11 mouse cellular contexts compared by ENCODE assay signal in genomic region chr13:9140204-9140603, GRCm38 (mm10). TPM values are rescaled to one million over a fixed set of nuclear protein-coding genes. Genes with fewer than 3 reads are reported as not detected.
A peak's percentile ranks its signal among the peaks of the same experiment; 100 is the strongest.
DNase-seq lines count a peak whose midpoint lies in the region; ATAC-seq and TF ChIP-seq lines count a peak whose summit lies in the region.
"Had no signal": no experiment of that assay in that cellular context is flagged by ENCODE, and none has a peak within 500 bp of the region (broad histone marks: within the 10 kb centered on the region; RNA-seq: fewer than 3 reads in every experiment).

No protein-coding gene starts in this region.

- H3K27ac ChIP-seq in heart, postnatal 0 days (ENCODE audit: low read depth) = peak overlapping the region; percentile 43; the same call in 1 of the 2 replicates
- H3K27ac ChIP-seq: forebrain, embryonic 12.5 days had no signal

- no peaks in the 10 kb centered on the region for H3K27me3 ChIP-seq in heart, postnatal 0 days (ENCODE audit: control insufficient read depth, insufficient read depth, low read length)
- H3K27me3 ChIP-seq: forebrain, embryonic 12.5 days; liver, embryonic 13.5 days had no signal

- no peak overlapping the region for H3K4me2 ChIP-seq in heart, postnatal 0 days (ENCODE audit: low read depth, low read length)
- H3K4me2 ChIP-seq: forebrain, embryonic 12.5 days; liver, embryonic 13.5 days had no signal

- WGBS in heart, postnatal 0 days = 63% methylated on average over 10 of the region's 10 CpGs

- no peak for TF ChIP-seq EP300 in heart, postnatal 0 days (IDR thresholded peaks at IDR 0.05; ENCODE audit: low read depth)

- H3K4me3 ChIP-seq in heart, postnatal 0 days (ENCODE audit: low read depth, low read length) = no peak overlapping the region
- H3K4me3 ChIP-seq: forebrain, embryonic 12.5 days; liver, embryonic 13.5 days had no signal

- no peak for TF ChIP-seq CTCF in heart, postnatal 0 days (IDR thresholded peaks at IDR 0.05; ENCODE audit: low read depth)

- H3K9ac ChIP-seq in heart, postnatal 0 days (replicated peaks; ENCODE audit: low read depth, low read length) = no peak overlapping the region
- H3K9ac ChIP-seq: forebrain, embryonic 12.5 days; liver, embryonic 13.5 days had no signal

- H3K9me3 ChIP-seq in heart, postnatal 0 days (replicated peaks; ENCODE audit: control insufficient read depth, low read length) = no peaks in the 10 kb centered on the region
- H3K9me3 ChIP-seq: forebrain, embryonic 12.5 days; liver, embryonic 13.5 days had no signal

- DNase-seq in heart, postnatal 0 days (ENCODE audit: low spot score) = peak; percentile 43
- DNase-seq in heart, postnatal 10 days = no peak
- DNase-seq in 3T3-L1 (ENCODE audit: low read depth, low spot score) (peak; percentile 78), ZHBTc4 (ENCODE audit: low read depth, low spot score) (peak; percentile 14)
- no peak for DNase-seq in ovary, postnatal 10 days (ENCODE audit: low spot score)
- DNase-seq in urinary bladder, adult 2 months (ENCODE audit: low spot score) = no peak
- no peak for DNase-seq in retina, postnatal 1 day
- DNase-seq: liver, embryonic 13.5 days; thymus, postnatal 4 days had no signal

- ATAC-seq in heart, postnatal 0 days (ENCODE audit: insufficient read depth, low read depth) = peak; percentile 80
- peak; percentile 72 for ATAC-seq in common myeloid progenitor, adult 5-6 weeks (replicated peaks; ENCODE audit: low read depth, poor library complexity, severe bottlenecking)

- intact Hi-C loops in heart, postnatal 10 days (cut with DNase I) = no loop called here

- peaks cover 68% of the 10 kb centered on the region for H3K36me3 ChIP-seq in heart, postnatal 0 days (replicated peaks; ENCODE audit: control insufficient read depth, insufficient read depth, low read length)

- H3K4me1 ChIP-seq in heart, postnatal 0 days (ENCODE audit: control insufficient read depth, insufficient read depth) = no peaks in the 10 kb centered on the region
- H3K4me1 ChIP-seq: liver, embryonic 13.5 days had no signal

RNA-seq across cellular contexts. Expression of gene Larp4b, which starts 46.5 kb away (rescaled TPM):
- total RNA-seq in heart, postnatal 0 days (2014; rRNA removed; ENCODE audit: low replicate concordance) = 37.1 and 95.2 TPM in 2 replicates
- 17.2 and 19.1 TPM in 2 replicates for polyA plus RNA-seq in heart, postnatal 0 days (2015; fragmentation: Nextera tagmentation; extraction: Ambion mirVana)
- 10 to 100 TPM; 78.4 to 81.5 TPM for total RNA-seq in heart, postnatal 10 days (2021)
- total RNA-seq in common myeloid progenitor, adult 5-6 weeks (2017) = 90.9 and 92.9 TPM in 2 replicates
- polyA plus RNA-seq in urinary bladder, adult 2 months (2012; rRNA removed) = 21.7 and 27.3 TPM in 2 replicates

Comparison
In these comparisons a context has a peak if more than half of its experiments do, and no peak if none do; other contexts are left out.
1. DNase-seq: peak in heart, postnatal 0 days (single experiment), 3T3-L1 (single experiment) and ZHBTc4 (single experiment); none in heart, postnatal 10 days (0 of 2), ovary, postnatal 10 days (single experiment), urinary bladder, adult 2 months (single experiment) and retina, postnatal 1 day (single experiment).